Mouse (Mus musculus) myocyte (in vitro differentiated cells): ENCODE data around the gene Il2rb. TPM values are rescaled to one million over a fixed set of nuclear protein-coding genes. Genes with fewer than 3 reads are reported as not detected.

ENCODE experiments used
- H3K27me3 ChIP-seq: one replicate; pipeline ENCODE4 v1.6.1; 2011; ENCODE audit not compliant: control insufficient read depth, insufficient read depth, insufficient read length
- H3K36me3 ChIP-seq: one replicate; pipeline ENCODE4 v1.6.1; 2011; ENCODE audit not compliant: control insufficient read depth, insufficient read depth
- H3K4me2 ChIP-seq: one replicate; pipeline ENCODE4 v1.6.1; 2011; ENCODE audit warnings: low read depth, control low read depth
- H3K4me3 ChIP-seq: one replicate; pipeline ENCODE4 v1.5.1; 2011; ENCODE audit warnings: mild to moderate bottlenecking, control low read depth, moderate library complexity
- H3K79me2 ChIP-seq: one replicate; pipeline ENCODE4 v1.6.1; 2011; ENCODE audit not compliant: control insufficient read depth, insufficient read depth
- H3ac ChIP-seq: one replicate; pipeline ENCODE4 v1.6.1; 2011; ENCODE audit not compliant: control insufficient read depth, insufficient read length
- CEBPB ChIP-seq: IDR thresholded peaks from 2 replicates; pipeline ENCODE4 v1.6.1; 2011; ENCODE audit warnings: mild to moderate bottlenecking, moderate library complexity; ENCODE audit not compliant: poor library complexity, insufficient read depth, severe bottlenecking
- E2F4 ChIP-seq: IDR thresholded peaks from one replicate; pipeline ENCODE4 v1.6.1; 2011; ENCODE audit warnings: mild to moderate bottlenecking, control low read depth, moderate library complexity; ENCODE audit not compliant: insufficient read depth
- MAX ChIP-seq: IDR thresholded peaks from one replicate; pipeline ENCODE4 v1.6.1; 2011; ENCODE audit warnings: low read depth, mild to moderate bottlenecking, control low read depth
- MYOD1 ChIP-seq, 3 experiments: IDR thresholded peaks; one replicate each; pipeline ENCODE4 v1.6.1; 2011; ENCODE audit warnings: control low read depth in 2 of 3, low read depth in 2 of 3, mild to moderate bottlenecking in 2 of 3, moderate library complexity in 1 of 3; ENCODE audit not compliant: insufficient read length in 2 of 3, control insufficient read depth in 1 of 3
- MYOG ChIP-seq, 3 experiments: IDR thresholded peaks; one replicate each; pipeline ENCODE4 v1.6.1; 2011; ENCODE audit warnings: control low read depth in 2 of 3, low read depth in 2 of 3, mild to moderate bottlenecking in 2 of 3; ENCODE audit not compliant: insufficient read length in 2 of 3, control insufficient read depth in 1 of 3, insufficient read depth in 1 of 3
- POLR2A ChIP-seq: IDR thresholded peaks from one replicate; pipeline ENCODE4 v1.6.1; 2011; ENCODE audit warnings: low read depth, mild to moderate bottlenecking, control low read depth, moderate library complexity; ENCODE audit not compliant: insufficient read length
- POLR2AphosphoS2 ChIP-seq: IDR thresholded peaks from one replicate; pipeline ENCODE4 v1.6.1; 2011; ENCODE audit warnings: low read depth, control low read depth; ENCODE audit not compliant: insufficient read length
- REST ChIP-seq: IDR thresholded peaks from one replicate; pipeline ENCODE4 v1.6.1; 2011; ENCODE audit warnings: mild to moderate bottlenecking, control low read depth, moderate library complexity; ENCODE audit not compliant: insufficient read depth, insufficient read length
- SRF ChIP-seq: IDR thresholded peaks from one replicate; pipeline ENCODE4 v1.6.1; 2011; ENCODE audit warnings: low read depth; ENCODE audit not compliant: control insufficient read depth, insufficient read length
- TCF12 ChIP-seq: IDR thresholded peaks from one replicate; pipeline ENCODE4 v1.6.1; 2011; ENCODE audit warnings: mild to moderate bottlenecking, control low read depth; ENCODE audit not compliant: poor library complexity, insufficient read depth, severe bottlenecking
- TCF3 ChIP-seq: IDR thresholded peaks from one replicate; pipeline ENCODE4 v1.6.1; 2011; ENCODE audit warnings: low read depth, control low read depth; ENCODE audit not compliant: insufficient read length
- USF1 ChIP-seq: IDR thresholded peaks from one replicate; pipeline ENCODE4 v1.6.1; 2011; ENCODE audit warnings: low read depth, mild to moderate bottlenecking, control low read depth, moderate library complexity
- polyA plus RNA-seq: library from polyadenylated mRNA; unstranded; fragments of >200 nt; fragmentation: generic; extraction: Trizol; gene quantifications from one replicate; pipeline ENCODE4 v1.2.1, GENCODE M21; 2012; ENCODE audit warnings: missing spikeins

Il2rb gene
- polyA plus RNA-seq, 1 experiment = 0.67 TPM

DNA sequence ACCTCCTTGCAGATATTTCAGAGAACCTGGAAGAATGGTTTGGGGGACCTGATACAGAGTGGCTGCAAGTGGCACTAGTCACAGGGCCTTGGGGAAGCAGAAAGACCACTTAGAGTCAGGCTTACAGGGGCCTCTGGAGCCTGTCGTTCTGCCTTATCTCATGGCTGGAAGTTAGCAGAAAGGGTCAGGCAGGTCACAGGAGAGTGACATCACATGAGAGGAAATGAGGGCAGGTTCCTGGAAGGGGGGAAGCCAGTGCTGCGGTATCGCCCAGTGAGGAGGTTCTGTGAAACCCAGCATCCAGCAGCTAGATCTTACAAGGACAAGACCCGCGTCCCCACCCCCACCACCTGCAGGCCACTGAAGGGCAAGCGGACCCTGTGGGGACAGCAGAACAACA lies 45.9 kb downstream of the Il2rb start:
- no peak overlapping the region for H3ac ChIP-seq
- H3K36me3 ChIP-seq = no peaks in the 10 kb centered on the region
- TF ChIP-seq TCF12 (no peak), TCF3 (no peak), POLR2AphosphoS2 (no peak), USF1 (no peak), SRF (no peak), E2F4 (no peak), MYOG (IDR thresholded peaks at IDR 0.05; ENCODE audit: control insufficient read depth in 1 of 3, insufficient read depth in 1 of 3, insufficient read length in 2 of 3, low read depth in 2 of 3) (no peak)
- H3K4me2 ChIP-seq = peak overlapping the region; percentile 74
- H3K27me3 ChIP-seq = no peaks in the 10 kb centered on the region
- no peak overlapping the region for H3K4me3 ChIP-seq
- no peaks in the 10 kb centered on the region for H3K79me2 ChIP-seq

DNA sequence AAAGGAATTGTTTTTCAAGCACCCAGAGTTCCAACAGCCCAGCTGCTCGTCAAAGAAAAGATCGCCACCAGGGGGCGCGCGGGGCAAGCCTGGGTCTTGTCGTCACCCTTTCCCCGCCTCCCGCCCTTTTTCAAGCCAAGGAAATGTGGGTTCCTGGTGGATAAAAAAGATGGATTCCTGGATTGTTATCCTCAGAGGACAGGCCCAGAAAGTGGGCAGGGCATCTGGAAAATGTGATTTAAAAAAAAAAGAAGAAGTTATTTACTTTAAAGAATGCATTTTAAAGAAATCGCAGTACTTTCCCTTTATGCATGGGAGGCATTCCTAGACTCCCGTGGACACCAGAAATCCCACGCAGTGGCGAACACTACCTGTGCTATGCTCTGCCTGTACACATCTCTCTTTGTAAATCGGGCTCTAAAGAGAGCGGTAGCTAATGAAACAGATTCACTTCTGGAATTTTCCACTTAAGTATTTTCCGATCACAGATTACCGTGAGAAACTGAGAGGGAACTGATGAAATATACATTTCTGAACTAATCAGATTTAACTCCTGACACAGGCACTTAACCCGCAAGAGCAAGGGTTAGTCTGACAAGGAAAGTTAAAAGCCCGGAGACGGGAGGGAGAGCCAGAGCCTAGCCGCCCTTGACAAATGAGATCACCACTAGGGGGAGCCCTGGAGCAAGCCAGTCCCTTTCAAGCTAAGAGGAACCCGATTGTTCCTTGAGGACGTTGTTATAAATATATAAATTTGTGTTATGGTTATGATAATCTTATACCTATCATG lies 47.1 kb downstream of the Il2rb start:
- peak; percentile 82 for TF ChIP-seq E2F4
- no peak for TF ChIP-seq TCF3
- peak in 1 of 3 experiments; percentile 25 for TF ChIP-seq MYOD1 (IDR thresholded peaks at IDR 0.05; ENCODE audit: control insufficient read depth in 1 of 3, insufficient read length in 2 of 3, low read depth in 2 of 3)
- Histone ChIP-seq H3K27me3 (no peaks in the 10 kb centered on the region), H3K79me2 (no peaks in the 10 kb centered on the region), H3ac (no peak overlapping the region), H3K4me3 (peak overlapping the region; percentile 5), H3K36me3 (no peaks in the 10 kb centered on the region), H3K4me2 (peak overlapping the region; percentile 99)

- no peak overlapping the region for H3K4me3 ChIP-seq
- H3K4me2 ChIP-seq = no peak overlapping the region
- no peak for TF ChIP-seq POLR2AphosphoS2
- no peak for TF ChIP-seq MYOG (IDR thresholded peaks at IDR 0.05; ENCODE audit: control insufficient read depth in 1 of 3, insufficient read depth in 1 of 3, insufficient read length in 2 of 3, low read depth in 2 of 3)
- no peak for TF ChIP-seq TCF3
- TF ChIP-seq SRF = no peak
- no peak for TF ChIP-seq USF1
- no peak for TF ChIP-seq MAX
- TF ChIP-seq POLR2A = no peak
- no peak for TF ChIP-seq MYOD1 (IDR thresholded peaks at IDR 0.05; ENCODE audit: control insufficient read depth in 1 of 3, insufficient read length in 2 of 3, low read depth in 2 of 3)
- no peak for TF ChIP-seq CEBPB
- no peak for TF ChIP-seq REST
- no peak for TF ChIP-seq TCF12
- no peak for TF ChIP-seq E2F4
- no peaks in the 10 kb centered on the region for H3K36me3 ChIP-seq
- H3K27me3 ChIP-seq = no peaks in the 10 kb centered on the region
- H3K79me2 ChIP-seq = no peaks in the 10 kb centered on the region
- no peak overlapping the region for H3ac ChIP-seq
These were observed 48.0 kb downstream of the Il2rb start for GRCm38 (mm10) chr15:78447121-78447520.

GRCm38 (mm10) chr15:78443857-78444256 lies 51.2 kb downstream of the Il2rb start:
- no peaks in the 10 kb centered on the region for H3K79me2 ChIP-seq
- no peak for TF ChIP-seq TCF3
- TF ChIP-seq POLR2AphosphoS2 = peak; percentile 70

GRCm38 (mm10) chr15:78442231-78442630 lies 52.8 kb downstream of the Il2rb start:
- Histone ChIP-seq H3K79me2 (no peaks in the 10 kb centered on the region), H3K4me3 (no peak overlapping the region), H3K27me3 (no peaks in the 10 kb centered on the region), H3K36me3 (no peaks in the 10 kb centered on the region), H3K4me2 (no peak overlapping the region), H3ac (no peak overlapping the region)
- TF ChIP-seq MAX = no peak
- TF ChIP-seq E2F4 = no peak
- no peak for TF ChIP-seq TCF12
- TF ChIP-seq SRF = no peak
- no peak for TF ChIP-seq POLR2A
- TF ChIP-seq CEBPB = no peak
- peak; percentile 76 for TF ChIP-seq POLR2AphosphoS2
- TF ChIP-seq MYOG (IDR thresholded peaks at IDR 0.05; ENCODE audit: control insufficient read depth in 1 of 3, insufficient read depth in 1 of 3, insufficient read length in 2 of 3, low read depth in 2 of 3) = peak in 1 of 3 experiments; percentile 18

More at GRCm38 (mm10) chr15:78443857-78444256, 51.2 kb downstream of the Il2rb start:
- H3K36me3 ChIP-seq = no peaks in the 10 kb centered on the region
- H3K4me3 ChIP-seq = no peak overlapping the region
- no peak overlapping the region for H3K4me2 ChIP-seq
- H3ac ChIP-seq = no peak overlapping the region
- no peaks in the 10 kb centered on the region for H3K27me3 ChIP-seq
